Mouse (Mus musculus): Measurements from ENCODE around the gene Vsig8. TPM values are rescaled to one million over a fixed set of nuclear protein-coding genes. Genes with fewer than 3 reads are reported as not detected.

Gene Vsig8
- polyA plus RNA-seq, 1 experiment = 12.5 TPM

DNA sequence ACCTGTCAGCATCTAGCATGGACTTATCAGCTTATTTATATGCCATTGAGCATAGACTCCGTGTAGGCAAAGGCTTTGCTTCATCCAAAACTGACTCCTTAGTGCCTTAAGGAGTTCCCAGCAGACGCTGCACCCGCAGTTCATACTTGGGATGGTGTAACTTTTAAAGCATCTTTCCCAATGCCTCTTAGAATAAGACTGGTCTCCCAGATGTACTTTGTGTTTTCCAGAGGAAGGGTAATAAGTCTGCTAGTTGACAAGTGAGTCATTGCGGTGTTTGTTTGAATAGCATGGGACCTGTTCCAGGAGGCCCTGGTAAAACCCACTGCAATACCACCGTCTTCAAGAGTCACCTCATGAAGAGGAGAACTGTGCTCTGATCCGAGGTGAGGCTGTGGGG, 24.4 kb downstream of the Vsig8 start:
- TF ChIP-seq CTCF (IDR thresholded peaks at IDR 0.05; ENCODE audit: insufficient read depth, low read length) = no peak
- DNase-seq = no peak
- 48% methylated on average over 6 of the region's 6 CpGs for WGBS
- no peak overlapping the region for H3K4me3 ChIP-seq (replicated peaks; ENCODE audit: extremely low read depth, low read depth, low read length)
- no peaks in the 10 kb centered on the region for H3K4me1 ChIP-seq (ENCODE audit: control insufficient read depth, insufficient read depth, low read length)

DNA sequence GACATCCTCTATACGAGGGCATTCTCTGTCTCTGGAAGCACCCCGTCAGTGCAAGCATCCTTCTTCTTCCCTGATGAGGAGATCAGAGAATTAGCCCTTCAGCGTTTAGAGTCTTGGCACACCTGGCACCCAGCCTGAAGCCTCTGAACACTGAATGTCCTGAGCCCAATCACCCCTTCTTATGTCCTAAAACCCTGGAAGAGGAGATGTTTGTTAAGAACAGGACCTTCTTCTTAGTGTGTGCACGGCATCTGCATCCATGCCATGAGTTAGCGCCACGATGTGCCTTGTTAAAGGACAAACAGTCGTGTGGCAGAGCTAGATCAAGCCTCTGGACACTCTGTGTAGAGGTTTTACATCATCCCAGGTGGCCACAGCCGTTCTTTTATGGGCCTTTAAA, 26.7 kb downstream of the Vsig8 start:
- Histone ChIP-seq H3K4me1 (ENCODE audit: control insufficient read depth, insufficient read depth, low read length) (no peaks in the 10 kb centered on the region), H3K4me3 (replicated peaks; ENCODE audit: extremely low read depth, low read depth, low read length) (no peak overlapping the region)
- WGBS = 83% methylated on average over 8 of the region's 8 CpGs
- DNase-seq = no peak
- no peak for TF ChIP-seq POLR2A (IDR thresholded peaks at IDR 0.05; ENCODE audit: borderline replicate concordance, extremely low read depth, low read depth, low read length)
- no peak for TF ChIP-seq CTCF (IDR thresholded peaks at IDR 0.05; ENCODE audit: insufficient read depth, low read length)

DNA sequence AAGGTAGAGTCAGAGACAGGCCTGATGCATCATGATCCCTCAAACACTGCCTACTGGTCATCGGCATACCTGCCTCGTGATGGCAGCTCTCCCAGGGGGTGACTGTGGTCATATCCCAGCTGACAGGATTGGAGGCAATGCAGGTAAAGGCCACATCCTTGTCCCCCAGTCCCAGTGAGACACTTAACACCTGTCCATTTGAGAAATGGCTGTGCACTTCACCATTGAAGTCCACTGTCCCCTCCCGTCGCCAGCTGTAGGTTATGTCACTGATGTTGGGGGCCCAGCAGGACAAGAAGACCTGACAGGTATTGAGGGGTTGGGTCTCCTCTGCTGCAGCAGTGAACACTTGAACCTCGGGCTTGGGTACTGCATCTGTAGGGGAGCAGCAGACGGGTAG, 28.5 kb downstream of the Vsig8 start:
- TF ChIP-seq POLR2A (IDR thresholded peaks at IDR 0.05; ENCODE audit: borderline replicate concordance, extremely low read depth, low read depth, low read length) (no peak), CTCF (IDR thresholded peaks at IDR 0.05; ENCODE audit: insufficient read depth, low read length) (no peak)
- WGBS = 90% methylated on average over 6 of the region's 6 CpGs
- Histone ChIP-seq H3K4me3 (replicated peaks; ENCODE audit: extremely low read depth, low read depth, low read length) (no peak overlapping the region), H3K4me1 (ENCODE audit: control insufficient read depth, insufficient read depth, low read length) (no peaks in the 10 kb centered on the region)
- no peak for DNase-seq

DNA sequence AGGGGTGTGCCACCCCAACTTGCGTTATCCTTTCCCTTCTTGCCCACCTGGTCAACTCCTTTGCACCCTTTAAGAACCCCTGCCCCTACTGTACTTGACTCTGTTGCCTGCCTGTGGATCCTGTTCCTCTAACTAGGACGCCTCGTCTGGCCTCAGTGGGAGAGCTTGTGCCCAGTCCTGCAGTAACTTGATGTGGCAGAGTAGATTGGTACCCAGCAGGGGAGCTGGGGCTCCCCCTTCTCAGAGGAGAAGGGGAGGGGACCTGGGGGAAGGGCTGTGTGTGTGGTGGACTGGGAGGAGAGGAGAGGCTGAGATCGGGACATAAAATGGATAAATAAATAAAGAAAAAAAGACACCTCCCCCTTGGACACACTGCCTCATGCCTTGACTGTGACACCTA, 29.3 kb downstream of the Vsig8 start:
- H3K4me3 ChIP-seq (replicated peaks; ENCODE audit: extremely low read depth, low read depth, low read length) = no peak overlapping the region
- H3K4me1 ChIP-seq (ENCODE audit: control insufficient read depth, insufficient read depth, low read length) = no peaks in the 10 kb centered on the region
- TF ChIP-seq POLR2A (IDR thresholded peaks at IDR 0.05; ENCODE audit: borderline replicate concordance, extremely low read depth, low read depth, low read length) (no peak), CTCF (IDR thresholded peaks at IDR 0.05; ENCODE audit: insufficient read depth, low read length) (no peak)
- no peak for DNase-seq
- WGBS = 46% methylated on average over 4 of the region's 4 CpGs

DNA sequence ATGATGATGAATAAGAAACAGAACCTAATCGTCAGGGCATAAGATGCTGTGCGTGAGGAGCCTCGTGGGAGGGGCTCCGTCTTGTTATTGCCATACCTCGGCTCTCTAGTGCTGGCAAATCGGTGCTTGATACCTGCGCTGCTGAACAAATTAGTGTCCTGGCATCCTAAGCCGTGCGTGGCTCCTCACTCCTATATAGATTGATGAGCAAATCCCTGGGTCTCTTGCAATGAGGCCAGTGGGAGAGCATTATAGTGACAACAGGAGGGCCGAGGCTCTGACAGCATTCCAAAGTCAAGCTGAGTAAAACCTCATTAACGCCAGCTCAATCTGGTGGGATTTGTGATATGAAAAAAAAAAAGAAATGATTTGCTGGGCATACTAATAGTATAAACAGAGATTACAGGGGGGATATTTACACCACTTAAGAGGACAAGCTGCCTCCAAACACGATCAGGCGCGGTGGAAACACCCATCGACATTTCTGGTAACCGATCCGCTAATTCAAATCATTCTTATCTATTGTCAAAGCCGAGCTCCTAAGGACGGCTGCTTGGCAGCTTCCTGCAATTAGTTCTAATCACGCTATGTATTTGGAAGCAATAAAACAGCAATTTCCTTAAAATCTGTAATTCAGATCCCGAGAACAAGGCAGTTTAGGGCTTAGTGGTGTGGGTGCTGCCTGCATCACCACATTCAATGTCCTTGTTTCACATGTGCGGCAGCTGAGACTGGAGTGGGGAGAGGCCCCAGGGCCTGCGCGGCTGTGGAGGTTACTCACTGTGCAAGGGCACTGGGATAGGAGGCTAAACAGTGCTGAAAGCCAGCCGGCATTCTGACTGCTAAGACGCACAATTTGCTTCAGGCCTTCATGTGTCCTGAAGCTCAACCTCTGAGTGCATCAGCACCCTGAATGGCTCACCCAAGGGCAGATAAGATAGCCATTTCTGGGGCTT, 30.2 kb downstream of the Vsig8 start:
- no peaks in the 10 kb centered on the region for H3K4me1 ChIP-seq (ENCODE audit: control insufficient read depth, insufficient read depth, low read length)
- 41% methylated on average over 26 of the region's 26 CpGs for WGBS
- DNase-seq = no peak
- no peak overlapping the region for H3K4me3 ChIP-seq (replicated peaks; ENCODE audit: extremely low read depth, low read depth, low read length)
- TF ChIP-seq POLR2A (IDR thresholded peaks at IDR 0.05; ENCODE audit: borderline replicate concordance, extremely low read depth, low read depth, low read length) (no peak), CTCF (IDR thresholded peaks at IDR 0.05; ENCODE audit: insufficient read depth, low read length) (no peak)

DNA sequence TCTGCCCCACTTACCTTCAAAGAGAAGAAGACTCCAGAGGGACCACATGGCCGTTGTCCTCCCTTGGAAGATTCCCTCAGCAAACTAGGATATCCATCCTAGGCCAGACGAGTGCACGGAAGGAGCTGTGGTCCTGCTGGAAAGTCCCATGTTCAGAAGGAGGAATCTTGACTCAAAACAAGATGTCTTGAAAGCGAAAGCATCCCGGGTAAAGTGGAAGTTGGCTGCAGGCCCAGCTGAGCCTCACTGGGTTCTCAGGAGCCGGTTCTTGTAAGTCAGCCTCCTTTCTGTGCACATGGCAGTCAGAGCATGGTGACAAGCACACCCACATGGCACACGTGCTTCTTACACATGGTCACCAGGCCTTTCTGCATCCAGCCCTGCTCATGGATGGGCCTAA, 34.6 kb downstream of the Vsig8 start, which contains the start of gene Slamf8:
Gene Slamf8 (minus strand): TSS at position 184 of the 400 bp plus-strand sequence.
- TF ChIP-seq CTCF (IDR thresholded peaks at IDR 0.05; ENCODE audit: insufficient read depth, low read length) = no peak
- TF ChIP-seq POLR2A (IDR thresholded peaks at IDR 0.05; ENCODE audit: borderline replicate concordance, extremely low read depth, low read depth, low read length) = no peak
- WGBS = 33% methylated on average over 7 of the region's 7 CpGs
- DNase-seq = no peak
- Histone ChIP-seq H3K4me3 (replicated peaks; ENCODE audit: extremely low read depth, low read depth, low read length) (no peak within 1 kb of the TSS), H3K4me1 (ENCODE audit: control insufficient read depth, insufficient read depth, low read length) (no peaks in the 10 kb centered on the region)

DNA sequence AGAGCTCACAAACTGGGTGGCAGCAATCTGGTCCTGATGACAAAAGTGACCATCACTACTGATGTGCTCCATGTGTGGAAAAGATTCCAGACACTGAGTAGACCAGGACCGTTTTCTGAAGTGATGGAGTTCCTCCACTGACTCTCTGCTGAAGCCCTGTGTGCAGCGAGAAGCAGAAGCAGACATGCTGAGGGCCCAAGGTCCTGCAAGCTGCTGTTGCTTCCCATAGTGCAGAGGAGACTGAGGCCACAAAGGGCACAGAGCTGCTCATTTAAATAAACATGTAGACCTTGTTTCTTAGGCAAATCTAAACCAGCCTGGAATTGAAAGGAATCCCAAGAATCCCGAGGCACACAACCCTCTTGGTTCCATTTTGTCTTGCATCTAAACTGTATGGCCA, 37.6 kb downstream of the Vsig8 start:
- WGBS = 67% methylated on average over 3 of the region's 3 CpGs
- DNase-seq = no peak
- H3K4me3 ChIP-seq (replicated peaks; ENCODE audit: extremely low read depth, low read depth, low read length) = no peak overlapping the region
- no peak for TF ChIP-seq CTCF (IDR thresholded peaks at IDR 0.05; ENCODE audit: insufficient read depth, low read length)
- TF ChIP-seq POLR2A (IDR thresholded peaks at IDR 0.05; ENCODE audit: borderline replicate concordance, extremely low read depth, low read depth, low read length) = no peak
- no peaks in the 10 kb centered on the region for H3K4me1 ChIP-seq (ENCODE audit: control insufficient read depth, insufficient read depth, low read length)

DNA sequence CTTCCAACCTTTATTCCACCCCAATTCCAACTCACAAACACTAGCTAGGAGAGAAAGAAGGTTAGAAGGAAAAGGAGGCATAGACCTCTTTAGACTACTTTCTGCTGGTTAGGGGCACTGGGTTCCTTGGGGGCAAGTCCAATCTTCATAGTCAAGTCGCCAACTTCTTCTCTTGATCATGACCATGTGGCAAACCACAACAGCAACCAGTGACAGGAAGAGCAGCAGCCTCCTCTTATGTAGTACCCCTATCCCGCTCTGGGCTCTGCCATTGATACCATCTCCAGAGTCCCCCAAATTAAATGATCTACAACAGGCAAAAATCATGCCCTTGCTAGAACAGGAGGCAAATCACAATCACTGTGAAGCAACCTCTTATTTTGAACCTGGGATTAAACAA, 38.2 kb downstream of the Vsig8 start:
- no peaks in the 10 kb centered on the region for H3K4me1 ChIP-seq (ENCODE audit: control insufficient read depth, insufficient read depth, low read length)
- no peak overlapping the region for H3K4me3 ChIP-seq (replicated peaks; ENCODE audit: extremely low read depth, low read depth, low read length)
- TF ChIP-seq POLR2A (IDR thresholded peaks at IDR 0.05; ENCODE audit: borderline replicate concordance, extremely low read depth, low read depth, low read length) (no peak), CTCF (IDR thresholded peaks at IDR 0.05; ENCODE audit: insufficient read depth, low read length) (no peak)
- WGBS = 77% methylated on average over 2 of the region's 2 CpGs
- DNase-seq = no peak

DNA sequence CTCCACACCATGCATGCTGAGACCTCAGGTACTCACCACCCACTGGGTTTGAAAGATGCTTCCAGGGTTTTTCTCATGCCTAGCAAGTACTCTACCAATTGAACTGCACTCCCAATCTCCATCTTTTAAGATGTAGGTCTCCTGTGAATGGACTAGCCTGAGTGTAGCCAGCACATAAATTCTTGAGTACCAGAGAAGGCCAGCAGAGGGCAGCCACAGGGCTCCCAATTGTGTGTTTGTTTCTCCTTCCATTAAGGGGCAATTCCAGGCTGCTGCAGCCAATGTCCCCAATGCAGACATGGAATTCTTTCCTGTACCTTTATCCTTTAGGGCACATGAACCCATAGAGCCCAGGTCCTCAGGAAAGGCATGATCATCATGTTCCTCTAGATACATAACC, 38.8 kb downstream of the Vsig8 start:
- DNase-seq = peak; percentile 26
- TF ChIP-seq POLR2A (IDR thresholded peaks at IDR 0.05; ENCODE audit: borderline replicate concordance, extremely low read depth, low read depth, low read length) = no peak
- TF ChIP-seq CTCF (IDR thresholded peaks at IDR 0.05; ENCODE audit: insufficient read depth, low read length) = peak; percentile 59
- Histone ChIP-seq H3K4me1 (ENCODE audit: control insufficient read depth, insufficient read depth, low read length) (no peaks in the 10 kb centered on the region), H3K4me3 (replicated peaks; ENCODE audit: extremely low read depth, low read depth, low read length) (no peak overlapping the region)

DNA sequence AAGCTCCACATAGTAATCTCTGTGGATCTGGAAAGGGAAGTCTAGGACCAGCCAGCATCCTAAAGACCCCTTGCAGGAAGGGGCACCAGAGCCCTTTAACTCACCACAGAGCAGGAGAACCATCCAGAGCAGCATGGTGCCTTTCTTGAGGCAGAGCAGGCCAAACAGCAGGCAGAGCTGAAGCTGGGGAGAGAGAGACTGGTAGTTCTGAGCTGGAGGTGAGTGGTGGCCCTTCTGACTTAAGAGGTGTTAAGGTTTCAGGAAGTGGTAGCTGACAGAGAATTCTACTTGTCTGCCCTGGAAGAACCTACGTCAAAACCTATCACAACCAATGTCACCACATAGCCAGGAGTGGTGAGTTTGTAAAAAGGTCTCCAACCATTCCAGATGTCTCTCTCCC, 46.6 kb downstream of the Vsig8 start, which contains the start of gene Fcrl6:
Gene Fcrl6 (minus strand): TSS at position 226 of the 400 bp plus-strand sequence.
- TF ChIP-seq CTCF (IDR thresholded peaks at IDR 0.05; ENCODE audit: insufficient read depth, low read length) (no peak), POLR2A (IDR thresholded peaks at IDR 0.05; ENCODE audit: borderline replicate concordance, extremely low read depth, low read depth, low read length) (no peak)
- no peak for DNase-seq
- Histone ChIP-seq H3K4me1 (ENCODE audit: control insufficient read depth, insufficient read depth, low read length) (no peaks in the 10 kb centered on the region), H3K4me3 (replicated peaks; ENCODE audit: extremely low read depth, low read depth, low read length) (no peak within 1 kb of the TSS)
- WGBS = 37% methylated on average over 1 of the region's 1 CpGs
